Mouse (Mus musculus) ES-Bruce4 (cell line): ENCODE results near the gene Otogl.
A peak's percentile ranks its signal among the peaks of the same experiment; 100 is the strongest.

Experiments used
- CTCF ChIP-seq: IDR thresholded peaks from one replicate; pipeline ENCODE4 v1.8.1; 2011; ENCODE audit warnings: low read depth, low read length
- EP300 ChIP-seq: IDR thresholded peaks from 2 replicates; pipeline ENCODE4 v1.6.1; 2011; ENCODE audit warnings: low read depth, low read length; ENCODE audit not compliant: insufficient read depth
- POLR2A ChIP-seq: IDR thresholded peaks from one replicate; pipeline ENCODE4 v1.8.1; 2011; ENCODE audit warnings: low read length; ENCODE audit not compliant: insufficient read depth

DNA sequence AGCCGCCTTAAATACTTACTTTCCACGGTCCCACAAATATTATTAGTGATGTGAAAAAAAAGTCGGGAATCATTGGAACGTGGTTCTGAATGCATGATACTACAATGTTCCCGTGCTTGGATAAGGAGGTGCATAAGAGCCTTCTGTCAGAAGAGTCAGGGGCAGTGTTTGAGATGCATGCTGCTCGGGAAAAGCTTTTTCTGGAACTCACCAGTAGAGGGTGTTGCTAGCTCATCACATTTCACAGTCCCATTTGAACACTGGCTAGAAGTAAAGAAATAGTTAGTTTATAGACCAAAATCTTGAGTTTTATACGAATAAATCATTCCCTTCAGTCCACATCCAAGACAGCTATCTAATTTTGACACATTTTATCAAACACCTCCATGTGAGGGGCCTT lies 53.2 kb downstream of the Otogl start:
- peak; percentile 40 for TF ChIP-seq CTCF
- no peak for TF ChIP-seq POLR2A
- TF ChIP-seq EP300 = no peak
